Comparison of ENCODE assay signal across 9 mouse cellular contexts in genomic region chr11:107138633-107139032, GRCm38 (mm10). TPM values are rescaled to one million over a fixed set of nuclear protein-coding genes. Genes with fewer than 3 reads are reported as not detected.
DNase-seq lines count a peak whose midpoint lies in the region; ATAC-seq and TF ChIP-seq lines count a peak whose summit lies in the region.
"Had no signal": no experiment of that assay in that cellular context is flagged by ENCODE, and none has a peak within 500 bp of the region (broad histone marks: within the 10 kb centered on the region; RNA-seq: fewer than 3 reads in every experiment).

No protein-coding gene starts in this region.

- H3K4me3 ChIP-seq in forebrain, postnatal 0 days (ENCODE audit: low read depth, low read length) = no peak overlapping the region
- no peak overlapping the region for H3K4me3 ChIP-seq in forebrain, embryonic 10.5 days
- no peak overlapping the region for H3K4me3 ChIP-seq in midbrain, postnatal 0 days (ENCODE audit: low read depth, low read length)
- no peak overlapping the region for H3K4me3 ChIP-seq in midbrain, embryonic 15.5 days
- H3K4me3 ChIP-seq in liver, postnatal 0 days (ENCODE audit: low read depth, low read length) = no peak overlapping the region
- H3K4me3 ChIP-seq: stomach, embryonic 15.5 days had no signal

- DNase-seq in forebrain, postnatal 0 days = no peak
- no peak for DNase-seq in forebrain, embryonic 10.5 days (ENCODE audit: extremely low spot score, low spot score)
- DNase-seq in midbrain, postnatal 0 days (ENCODE audit: low spot score) = no peak
- DNase-seq in liver, postnatal 0 days = peak; percentile 43
- DNase-seq in thymus, postnatal 36 days = peak; percentile 46 to 52
- DNase-seq in cerebellum, adult 9-11 months = no peak
- no peak for DNase-seq in urinary bladder, adult 2 months (ENCODE audit: low spot score)

- H3K36me3 ChIP-seq in forebrain, postnatal 0 days (ENCODE audit: insufficient read depth) = no peaks in the 10 kb centered on the region
- no peaks in the 10 kb centered on the region for H3K36me3 ChIP-seq in forebrain, embryonic 10.5 days (replicated peaks)
- no peaks in the 10 kb centered on the region for H3K36me3 ChIP-seq in midbrain, postnatal 0 days (ENCODE audit: insufficient read depth, low read length)
- H3K36me3 ChIP-seq in midbrain, embryonic 15.5 days (replicated peaks) = no peaks in the 10 kb centered on the region
- no peaks in the 10 kb centered on the region for H3K36me3 ChIP-seq in liver, postnatal 0 days (replicated peaks; ENCODE audit: insufficient read depth, low read length)
- H3K36me3 ChIP-seq: stomach, embryonic 15.5 days had no signal

- WGBS in forebrain, postnatal 0 days = 72% methylated on average over 3 of the region's 3 CpGs
- WGBS in forebrain, embryonic 10.5 days = 85% methylated on average over 3 of the region's 3 CpGs
- WGBS in midbrain, postnatal 0 days = 83% methylated on average over 3 of the region's 3 CpGs
- 79% methylated on average over 3 of the region's 3 CpGs for WGBS in midbrain, embryonic 15.5 days
- WGBS in liver, postnatal 0 days (ENCODE audit: insufficient replicate concordance) = 58% methylated on average over 3 of the region's 3 CpGs

- no peaks in the 10 kb centered on the region for H3K27me3 ChIP-seq in forebrain, postnatal 0 days (ENCODE audit: insufficient read depth, low read length)
- no peaks in the 10 kb centered on the region for H3K27me3 ChIP-seq in forebrain, embryonic 10.5 days (ENCODE audit: poor library complexity, severe bottlenecking)
- H3K27me3 ChIP-seq in midbrain, postnatal 0 days (ENCODE audit: insufficient read depth, low read length) = no peaks in the 10 kb centered on the region
- no peaks in the 10 kb centered on the region for H3K27me3 ChIP-seq in midbrain, embryonic 15.5 days (replicated peaks)
- no peaks in the 10 kb centered on the region for H3K27me3 ChIP-seq in liver, postnatal 0 days (ENCODE audit: insufficient read depth, low read length)
- H3K27me3 ChIP-seq: stomach, embryonic 15.5 days had no signal

- H3K9ac ChIP-seq in forebrain, postnatal 0 days = no peak overlapping the region
- no peak overlapping the region for H3K9ac ChIP-seq in midbrain, postnatal 0 days (replicated peaks; ENCODE audit: low read length, poor library complexity, severe bottlenecking)
- no peak overlapping the region for H3K9ac ChIP-seq in midbrain, embryonic 15.5 days
- no peak overlapping the region for H3K9ac ChIP-seq in liver, postnatal 0 days (replicated peaks)
- H3K9ac ChIP-seq: stomach, embryonic 15.5 days had no signal

- no peaks in the 10 kb centered on the region for H3K9me3 ChIP-seq in forebrain, postnatal 0 days (ENCODE audit: low read length)
- H3K9me3 ChIP-seq in forebrain, embryonic 10.5 days = no peaks in the 10 kb centered on the region
- H3K9me3 ChIP-seq in midbrain, postnatal 0 days (ENCODE audit: low read length) = no peaks in the 10 kb centered on the region
- H3K9me3 ChIP-seq in midbrain, embryonic 15.5 days = no peaks in the 10 kb centered on the region
- H3K9me3 ChIP-seq in liver, postnatal 0 days (ENCODE audit: low read length) = no peaks in the 10 kb centered on the region
- H3K9me3 ChIP-seq: stomach, embryonic 15.5 days had no signal

- peak; percentile 33 for TF ChIP-seq CTCF in forebrain, postnatal 0 days (IDR thresholded peaks at IDR 0.05; ENCODE audit: low read depth)
- TF ChIP-seq CTCF in midbrain, postnatal 0 days (IDR thresholded peaks at IDR 0.05) = peak; percentile 44
- peak; percentile 55 for TF ChIP-seq CTCF in liver, postnatal 0 days (IDR thresholded peaks at IDR 0.05; ENCODE audit: low read depth)

- no peak for TF ChIP-seq EP300 in liver, postnatal 0 days (IDR thresholded peaks at IDR 0.05; ENCODE audit: low read depth)

- no peak for ATAC-seq in forebrain, postnatal 0 days
- ATAC-seq in midbrain, postnatal 0 days (ENCODE audit: low FRiP score) = no peak
- ATAC-seq in midbrain, embryonic 15.5 days (replicated peaks) = no peak
- no peak for ATAC-seq in liver, postnatal 0 days

- no peaks in the 10 kb centered on the region for H3K4me1 ChIP-seq in forebrain, postnatal 0 days (ENCODE audit: insufficient read depth)
- H3K4me1 ChIP-seq in forebrain, embryonic 10.5 days = peaks cover 4% of the 10 kb centered on the region; the same call in 1 of the 2 replicates
- H3K4me1 ChIP-seq in midbrain, postnatal 0 days (ENCODE audit: insufficient read depth, low read length) = no peaks in the 10 kb centered on the region
- no peaks in the 10 kb centered on the region for H3K4me1 ChIP-seq in midbrain, embryonic 15.5 days
- no peaks in the 10 kb centered on the region for H3K4me1 ChIP-seq in liver, postnatal 0 days (ENCODE audit: insufficient read depth)
- H3K4me1 ChIP-seq: stomach, embryonic 15.5 days had no signal

- H3K27ac ChIP-seq in forebrain, postnatal 0 days (ENCODE audit: low read depth, low read length) = no peak overlapping the region
- H3K27ac ChIP-seq in forebrain, embryonic 10.5 days = no peak overlapping the region
- H3K27ac ChIP-seq in midbrain, postnatal 0 days (ENCODE audit: low read depth, low read length) = no peak overlapping the region
- no peak overlapping the region for H3K27ac ChIP-seq in midbrain, embryonic 15.5 days
- no peak overlapping the region for H3K27ac ChIP-seq in liver, postnatal 0 days (ENCODE audit: low read depth)
- H3K27ac ChIP-seq: stomach, embryonic 15.5 days had no signal

- no peak overlapping the region for H3K4me2 ChIP-seq in forebrain, postnatal 0 days (ENCODE audit: low read depth)
- no peak overlapping the region for H3K4me2 ChIP-seq in midbrain, postnatal 0 days (ENCODE audit: low read depth, low read length, poor library complexity, severe bottlenecking)
- H3K4me2 ChIP-seq in midbrain, embryonic 15.5 days = no peak overlapping the region
- no peak overlapping the region for H3K4me2 ChIP-seq in liver, postnatal 0 days (ENCODE audit: low read depth, low read length)
- H3K4me2 ChIP-seq: stomach, embryonic 15.5 days had no signal

RNA-seq across cellular contexts. Expression of gene Bptf, which starts 6.7 kb away (rescaled TPM):
- total RNA-seq in forebrain, postnatal 0 days (2014; rRNA removed) = 42.9 and 52.6 TPM in 2 replicates
- 11.0 and 17.2 TPM in 2 replicates for polyA plus RNA-seq in forebrain, postnatal 0 days (2015; fragmentation: Nextera tagmentation; extraction: Ambion mirVana)
- polyA plus RNA-seq in forebrain, embryonic 10.5 days (2016; fragmentation: Nextera tagmentation; extraction: Ambion mirVana) = 32.5 and 35.7 TPM in 2 replicates
- total RNA-seq in midbrain, postnatal 0 days (2014; rRNA removed) = 41.5 and 56.4 TPM in 2 replicates
- polyA plus RNA-seq in midbrain, postnatal 0 days (2015; fragmentation: Nextera tagmentation; extraction: Ambion mirVana) = 14.8 and 20.4 TPM in 2 replicates
- polyA plus RNA-seq in midbrain, embryonic 15.5 days (2015; fragmentation: Nextera tagmentation; extraction: Ambion mirVana) = 34.8 and 36.0 TPM in 2 replicates
- polyA plus RNA-seq in liver, postnatal 0 days (2015; fragmentation: Nextera tagmentation; extraction: Ambion mirVana) = 7.3 and 8.3 TPM in 2 replicates
- polyA plus RNA-seq in urinary bladder, adult 2 months (2012; rRNA removed) = 23.2 and 36.2 TPM in 2 replicates

RNA-seq across cellular contexts. Expression of gene Nol11, which starts 50.5 kb away (rescaled TPM):
- 42.2 and 49.0 TPM in 2 replicates for total RNA-seq in forebrain, postnatal 0 days (2014; rRNA removed)
- polyA plus RNA-seq in forebrain, postnatal 0 days (2015; fragmentation: Nextera tagmentation; extraction: Ambion mirVana) = 25.5 and 35.6 TPM in 2 replicates
- polyA plus RNA-seq in forebrain, embryonic 10.5 days (2016; fragmentation: Nextera tagmentation; extraction: Ambion mirVana) = 77.3 and 84.4 TPM in 2 replicates
- total RNA-seq in midbrain, postnatal 0 days (2014; rRNA removed) = 35.6 and 40.9 TPM in 2 replicates
- polyA plus RNA-seq in midbrain, postnatal 0 days (2015; fragmentation: Nextera tagmentation; extraction: Ambion mirVana) = 35.4 and 36.9 TPM in 2 replicates
- polyA plus RNA-seq in midbrain, embryonic 15.5 days (2015; fragmentation: Nextera tagmentation; extraction: Ambion mirVana) = 53.8 and 54.5 TPM in 2 replicates
- 10.7 and 11.7 TPM in 2 replicates for polyA plus RNA-seq in liver, postnatal 0 days (2015; fragmentation: Nextera tagmentation; extraction: Ambion mirVana)
- polyA plus RNA-seq in urinary bladder, adult 2 months (2012; rRNA removed) = 17.0 and 19.5 TPM in 2 replicates

Comparison
In these comparisons a context has a peak if more than half of its experiments do, and no peak if none do; other contexts are left out.
1. DNase-seq: peak in liver, postnatal 0 days (single experiment) and thymus, postnatal 36 days (2 of 2); none in forebrain, postnatal 0 days (single experiment), forebrain, embryonic 10.5 days (single experiment), midbrain, postnatal 0 days (single experiment), cerebellum, adult 9-11 months (single experiment) and urinary bladder, adult 2 months (single experiment).
2. Peak in every context shown above with its lines, with median percentiles within 50 percentile points of each other: CTCF ChIP-seq.